Mouse (Mus musculus) embryonic facial prominence, embryonic 12.5 days (tissue): Measurements from ENCODE around the gene Phip. TPM values are rescaled to one million over a fixed set of nuclear protein-coding genes. Genes with fewer than 3 reads are reported as not detected.

ENCODE experiments used
- ATAC-seq: fragments of 200-750 bp; cut with Nextera tagmentation; 2 replicates; pipeline ENCODE4 v1.8.0; 2017; ENCODE audit not compliant: insufficient number of reproducible peaks, insufficient read depth, low FRiP score, low TSS enrichment
- H3K27ac ChIP-seq: fragments of 300-500 bp; sonication (generic); 2 replicates; pipeline ENCODE4 v1.5.1; 2016; ENCODE audit warnings: mild to moderate bottlenecking
- H3K27me3 ChIP-seq: fragments of 300-500 bp; sonication (generic); 2 replicates; pipeline ENCODE4 v1.6.1; 2016; ENCODE audit warnings: mild to moderate bottlenecking, moderate library complexity
- H3K36me3 ChIP-seq: fragments of 300-500 bp; sonication (generic); 2 replicates; pipeline ENCODE4 v1.6.1; 2016; ENCODE audit warnings: mild to moderate bottlenecking
- H3K4me1 ChIP-seq: fragments of 300-500 bp; sonication (generic); 2 replicates; pipeline ENCODE4 v1.6.1; 2016
- H3K4me2 ChIP-seq: fragments of 300-500 bp; sonication (generic); replicated peaks from 2 replicates; pipeline ENCODE4 v1.6.1; 2016; ENCODE audit warnings: mild to moderate bottlenecking, moderate library complexity
- H3K4me3 ChIP-seq: fragments of 300-500 bp; sonication (generic); 2 replicates; pipeline ENCODE4 v1.5.1; 2016; ENCODE audit warnings: mild to moderate bottlenecking
- H3K9ac ChIP-seq: fragments of 300-500 bp; sonication (generic); 2 replicates; pipeline ENCODE4 v1.6.1; 2016; ENCODE audit warnings: mild to moderate bottlenecking, moderate library complexity
- H3K9me3 ChIP-seq: fragments of 300-500 bp; sonication (generic); 2 replicates; pipeline ENCODE4 v1.6.1; 2016; ENCODE audit warnings: mild to moderate bottlenecking, moderate library complexity
- WGBS: fragments of 180-500 bp; shearing (Covaris S2); methylation state at CpG from one replicate; pipeline ENCODE4 v1.1.7; 2016; 5-methylcytosine and 5-hydroxymethylcytosine counted together
- polyA plus RNA-seq: library from polyadenylated mRNA; unstranded; fragments of >200 nt; fragmentation: Nextera tagmentation; extraction: Ambion mirVana; gene quantifications from 2 replicates; pipeline ENCODE4 v1.2.1, GENCODE M21; 2016

Gene Phip
- polyA plus RNA-seq, 1 experiment from 2014 or later: 132 TPM

DNA sequence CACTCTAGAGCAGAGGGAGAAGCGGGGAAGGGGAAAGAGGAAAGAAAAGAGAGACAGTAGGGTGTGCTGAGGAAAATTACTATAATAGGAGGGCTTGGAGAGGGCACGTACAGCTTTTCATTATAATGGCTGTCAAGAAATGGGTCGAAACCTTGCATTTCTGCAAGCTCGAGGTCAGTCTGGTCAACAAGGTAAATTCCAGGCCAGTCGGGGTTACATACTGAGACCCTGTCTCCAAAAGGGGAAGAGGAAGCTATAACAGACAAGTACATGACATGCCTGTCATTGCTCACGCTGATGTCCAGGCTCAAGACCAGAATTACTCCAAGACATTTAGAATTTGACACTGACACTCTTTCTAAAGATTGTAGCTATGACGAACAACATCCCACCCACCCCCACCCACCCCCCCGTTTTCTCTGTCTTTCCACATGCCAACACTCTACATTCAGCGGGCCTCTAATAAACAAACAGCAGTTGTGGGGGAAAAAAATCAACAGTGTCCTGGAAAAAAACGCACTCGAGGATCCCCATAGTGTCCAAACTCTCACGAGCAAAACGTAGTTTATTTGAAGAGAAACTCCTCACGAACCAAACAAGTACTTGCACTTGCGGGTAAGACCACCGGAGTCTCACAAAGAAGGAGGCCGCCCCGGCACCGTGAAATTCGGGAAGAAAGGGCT is 146.2 kb downstream of the Phip start, which contains the start of gene Irak1bp1:
Gene Irak1bp1 (plus strand): TSS at position 534 of the 683 bp plus-strand sequence.
- Histone ChIP-seq H3K27me3 (no peaks in the 10 kb centered on the region), H3K9me3 (no peaks in the 10 kb centered on the region), H3K9ac (peak within 1 kb of the TSS; percentile 80), H3K4me1 (0 out of 2 replicates have a peak, but pooled peaks cover 3% of the 10 kb centered on the region), H3K36me3 (no peaks in the 10 kb centered on the region), H3K27ac (peak within 1 kb of the TSS; percentile 85), H3K4me3 (peak within 1 kb of the TSS; percentile 78), H3K4me2 (peak within 1 kb of the TSS; percentile 62)
- peak; percentile 12; the same call in 1 of the 2 replicates for ATAC-seq
- 10% methylated on average over 20 of the region's 20 CpGs for WGBS

DNA sequence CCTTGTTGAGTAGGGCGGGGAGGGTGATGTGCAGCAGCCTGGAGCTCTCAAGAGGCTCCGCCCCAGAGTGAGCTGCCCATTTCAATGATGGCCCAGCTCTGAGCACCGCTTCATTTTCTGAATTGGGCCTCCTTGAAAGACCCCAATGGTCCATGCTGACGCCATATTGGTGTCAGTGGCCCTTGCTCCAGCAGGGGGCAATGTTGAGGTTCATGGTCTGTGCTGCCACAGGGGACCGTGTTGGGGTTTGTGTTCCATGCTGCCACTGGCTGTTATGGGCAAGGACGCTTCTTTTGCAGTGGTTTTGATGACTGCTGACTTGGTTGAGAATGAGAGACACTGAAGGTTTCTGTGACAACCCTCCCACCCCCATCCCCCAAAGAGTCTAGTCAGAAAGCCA is 148.9 kb downstream of the Phip start:
- no peak overlapping the region for H3K4me2 ChIP-seq
- ATAC-seq: no peak
- no peaks in the 10 kb centered on the region for H3K27me3 ChIP-seq
- H3K4me3 ChIP-seq: no peak overlapping the region
- H3K4me1 ChIP-seq: 0 out of 2 replicates have a peak, but pooled peaks cover 3% of the 10 kb centered on the region
- H3K9me3 ChIP-seq: no peaks in the 10 kb centered on the region
- no peaks in the 10 kb centered on the region for H3K36me3 ChIP-seq
- no peak overlapping the region for H3K9ac ChIP-seq
- 94% methylated on average over 6 of the region's 6 CpGs for WGBS
- H3K27ac ChIP-seq: no peak overlapping the region

Other genes with a start within 250 kb of the Phip start
- 26.4 and 27.0 TPM in 2 replicates for gene Irak1bp1, start 146.0 kb downstream of the Phip start, polyA plus RNA-seq
- gene Hmgn3, start 171.2 kb upstream of the Phip start, polyA plus RNA-seq: 189 and 212 TPM in 2 replicates